Mouse (Mus musculus): ENCODE measurements around the gene L2hgdh. TPM values are rescaled to one million over a fixed set of nuclear protein-coding genes. Genes with fewer than 3 reads are reported as not detected.

The L2hgdh gene
- 0.04 and 0.05 TPM in 2 replicates for polyA plus RNA-seq (2012)

GRCm38 (mm10) chr12:69724711-69725460, at the start of gene L2hgdh, which contains the start of gene Atp5s:
TSS of gene L2hgdh (minus strand) at chr12:69724873.
TSS of gene Atp5s (plus strand) at chr12:69724950.
- Histone ChIP-seq H3K9me3 (ENCODE audit: control insufficient read depth, low read length) (peaks cover 1% of the 10 kb centered on the region), H3K36me3 (ENCODE audit: control insufficient read depth) (peaks cover 41% of the 10 kb centered on the region), H3K4me3 (replicated peaks) (peak within 1 kb of the TSS; percentile 86), H3K4me1 (ENCODE audit: control insufficient read depth) (peaks cover 39% of the 10 kb centered on the region), H3K27me3 (ENCODE audit: control insufficient read depth) (no peaks in the 10 kb centered on the region)
- TF ChIP-seq TAL1 (IDR thresholded peaks at IDR 0.05; ENCODE audit: low read length) (no peak), GATA1 (IDR thresholded peaks at IDR 0.05; ENCODE audit: low read length) (no peak)

- H3K9me3 ChIP-seq (ENCODE audit: control insufficient read depth, low read length) = peaks cover 4% of the 10 kb centered on the region
- no peaks in the 10 kb centered on the region for H3K27me3 ChIP-seq (ENCODE audit: control insufficient read depth)
- no peak overlapping the region for H3K4me3 ChIP-seq (replicated peaks)
- H3K4me1 ChIP-seq (ENCODE audit: control insufficient read depth) = peaks cover 60% of the 10 kb centered on the region
- H3K36me3 ChIP-seq (ENCODE audit: control insufficient read depth) = no peaks in the 10 kb centered on the region; the same call in 1 of the 2 replicates
- TF ChIP-seq GATA1 (IDR thresholded peaks at IDR 0.05; ENCODE audit: low read length) (no peak), TAL1 (IDR thresholded peaks at IDR 0.05; ENCODE audit: low read length) (no peak)
These were observed 44.2 kb upstream of the L2hgdh start for GRCm38 (mm10) chr12:69768841-69769240.

DNA sequence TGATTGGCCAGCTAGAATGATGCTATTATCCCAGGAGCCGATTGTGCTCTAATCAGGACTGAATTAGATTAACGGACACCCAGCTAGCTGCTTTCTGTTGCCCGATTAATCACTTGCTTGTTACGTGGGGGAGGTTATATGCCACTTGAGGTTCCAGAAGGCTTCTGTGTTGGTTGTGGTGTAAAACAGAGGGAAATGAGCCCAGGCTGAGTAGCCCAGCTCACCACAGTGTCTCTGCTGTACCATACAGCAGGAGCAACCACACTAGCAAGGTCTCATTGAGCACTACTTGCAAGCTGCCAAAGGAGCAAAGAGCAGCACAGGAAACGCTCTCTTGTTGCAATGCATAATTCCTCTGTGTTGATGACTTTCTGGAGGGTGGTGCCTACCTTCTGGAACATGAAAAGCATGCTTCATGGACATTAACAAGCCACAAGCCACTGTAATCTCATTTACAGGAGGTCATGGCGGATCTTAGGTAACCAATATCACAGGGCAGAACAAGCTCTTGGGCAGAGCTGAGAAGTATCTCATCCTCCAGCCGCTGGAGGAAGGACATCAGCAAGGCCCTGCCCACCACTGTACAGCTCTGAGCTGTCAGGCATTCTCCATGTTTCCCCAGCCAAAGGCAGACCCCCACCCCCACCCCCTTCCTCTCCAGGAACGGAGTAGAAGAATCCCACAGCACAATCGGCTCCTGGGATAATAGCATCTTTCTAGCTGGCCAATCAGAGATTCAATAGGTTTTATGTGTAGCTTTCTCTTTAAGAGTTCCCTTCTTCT, 43.0 kb upstream of the L2hgdh start:
- Histone ChIP-seq H3K4me3 (replicated peaks) (no peak overlapping the region), H3K36me3 (ENCODE audit: control insufficient read depth) (peaks cover 7% of the 10 kb centered on the region), H3K9me3 (ENCODE audit: control insufficient read depth, low read length) (peaks cover 4% of the 10 kb centered on the region), H3K27me3 (ENCODE audit: control insufficient read depth) (no peaks in the 10 kb centered on the region), H3K4me1 (ENCODE audit: control insufficient read depth) (peaks cover 66% of the 10 kb centered on the region)
- no peak for TF ChIP-seq GATA1 (IDR thresholded peaks at IDR 0.05; ENCODE audit: low read length)
- TF ChIP-seq TAL1 (IDR thresholded peaks at IDR 0.05; ENCODE audit: low read length) = no peak

DNA sequence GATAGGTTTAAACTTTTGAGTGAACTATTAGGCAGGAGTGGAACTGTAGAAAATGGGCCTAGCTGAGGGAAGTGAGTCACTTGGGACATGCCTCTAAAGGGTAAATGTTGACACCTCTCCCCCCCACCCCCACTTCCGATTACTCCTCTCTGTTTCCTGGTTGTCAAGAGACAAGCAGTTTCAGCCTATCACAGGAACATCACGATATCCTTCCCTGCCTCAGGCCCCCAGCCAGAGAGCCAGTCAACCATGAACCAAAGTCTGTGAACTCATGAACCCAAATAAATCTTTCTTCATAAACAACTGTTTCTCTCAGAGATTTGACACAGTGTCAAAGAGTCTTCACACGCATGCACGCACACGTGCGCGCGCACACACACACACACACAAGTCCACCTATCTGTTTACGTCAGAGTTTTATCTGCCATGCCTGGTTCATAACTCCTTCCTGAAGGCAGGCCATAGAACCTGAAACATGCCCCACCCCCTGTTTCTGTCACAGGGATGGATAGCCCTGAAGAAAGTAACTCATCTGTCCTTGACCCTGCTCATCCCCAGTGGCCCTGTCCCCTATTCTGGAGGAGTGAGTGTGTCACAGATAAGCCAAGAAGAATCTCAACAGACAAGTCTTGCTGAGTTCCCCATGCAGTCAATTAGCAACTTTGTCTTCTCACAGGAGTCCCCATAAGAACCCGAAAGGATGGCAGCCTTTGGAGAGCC, 41.7 kb upstream of the L2hgdh start:
- Histone ChIP-seq H3K9me3 (ENCODE audit: control insufficient read depth, low read length) (peaks cover 7% of the 10 kb centered on the region), H3K36me3 (ENCODE audit: control insufficient read depth) (peaks cover 13% of the 10 kb centered on the region), H3K4me1 (ENCODE audit: control insufficient read depth) (peaks cover 65% of the 10 kb centered on the region), H3K27me3 (ENCODE audit: control insufficient read depth) (no peaks in the 10 kb centered on the region), H3K4me3 (replicated peaks) (no peak overlapping the region)
- no peak for TF ChIP-seq TAL1 (IDR thresholded peaks at IDR 0.05; ENCODE audit: low read length)
- TF ChIP-seq GATA1 (IDR thresholded peaks at IDR 0.05; ENCODE audit: low read length) = no peak

- H3K27me3 ChIP-seq (ENCODE audit: control insufficient read depth) = no peaks in the 10 kb centered on the region
- no peak overlapping the region for H3K4me3 ChIP-seq (replicated peaks)
- H3K36me3 ChIP-seq (ENCODE audit: control insufficient read depth) = peaks cover 21% of the 10 kb centered on the region
- peaks cover 6% of the 10 kb centered on the region for H3K9me3 ChIP-seq (ENCODE audit: control insufficient read depth, low read length)
- peaks cover 70% of the 10 kb centered on the region for H3K4me1 ChIP-seq (ENCODE audit: control insufficient read depth)
- no peak for TF ChIP-seq GATA1 (IDR thresholded peaks at IDR 0.05; ENCODE audit: low read length)
- no peak for TF ChIP-seq TAL1 (IDR thresholded peaks at IDR 0.05; ENCODE audit: low read length)
These were observed 40.9 kb upstream of the L2hgdh start for GRCm38 (mm10) chr12:69765543-69765942.

DNA sequence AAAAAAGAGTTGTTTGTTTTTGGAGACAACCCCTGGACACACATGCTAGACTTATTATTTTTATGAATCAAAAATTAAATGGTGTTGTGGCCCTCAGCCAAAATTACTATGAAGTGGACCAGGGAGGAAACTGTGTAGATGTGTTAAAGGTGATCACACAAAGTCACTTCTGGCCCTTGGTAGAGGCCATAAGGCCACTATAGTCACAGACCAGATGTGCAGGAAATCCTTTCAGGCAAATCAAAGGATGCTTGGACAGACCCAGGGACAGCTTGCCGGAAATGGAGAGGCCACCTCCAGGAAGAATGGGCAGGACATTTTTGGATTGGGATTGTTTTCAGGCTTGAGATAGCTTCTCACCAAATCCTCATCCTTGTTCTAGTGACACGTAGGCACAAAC, 36.9 kb upstream of the L2hgdh start:
- Histone ChIP-seq H3K4me3 (replicated peaks) (no peak overlapping the region), H3K27me3 (ENCODE audit: control insufficient read depth) (no peaks in the 10 kb centered on the region), H3K9me3 (ENCODE audit: control insufficient read depth, low read length) (peaks cover 3% of the 10 kb centered on the region), H3K36me3 (ENCODE audit: control insufficient read depth) (peaks cover 22% of the 10 kb centered on the region), H3K4me1 (ENCODE audit: control insufficient read depth) (peaks cover 79% of the 10 kb centered on the region)
- TF ChIP-seq GATA1 (IDR thresholded peaks at IDR 0.05; ENCODE audit: low read length) (no peak), TAL1 (IDR thresholded peaks at IDR 0.05; ENCODE audit: low read length) (no peak)

GRCm38 (mm10) chr12:69760743-69761406, 36.2 kb upstream of the L2hgdh start:
- no peak for TF ChIP-seq TAL1 (IDR thresholded peaks at IDR 0.05; ENCODE audit: low read length)
- Histone ChIP-seq H3K27me3 (ENCODE audit: control insufficient read depth) (no peaks in the 10 kb centered on the region), H3K4me1 (ENCODE audit: control insufficient read depth) (peaks cover 79% of the 10 kb centered on the region), H3K36me3 (ENCODE audit: control insufficient read depth) (peaks cover 26% of the 10 kb centered on the region), H3K4me3 (replicated peaks) (no peak overlapping the region), H3K9me3 (ENCODE audit: control insufficient read depth, low read length) (peaks cover 3% of the 10 kb centered on the region)

DNA sequence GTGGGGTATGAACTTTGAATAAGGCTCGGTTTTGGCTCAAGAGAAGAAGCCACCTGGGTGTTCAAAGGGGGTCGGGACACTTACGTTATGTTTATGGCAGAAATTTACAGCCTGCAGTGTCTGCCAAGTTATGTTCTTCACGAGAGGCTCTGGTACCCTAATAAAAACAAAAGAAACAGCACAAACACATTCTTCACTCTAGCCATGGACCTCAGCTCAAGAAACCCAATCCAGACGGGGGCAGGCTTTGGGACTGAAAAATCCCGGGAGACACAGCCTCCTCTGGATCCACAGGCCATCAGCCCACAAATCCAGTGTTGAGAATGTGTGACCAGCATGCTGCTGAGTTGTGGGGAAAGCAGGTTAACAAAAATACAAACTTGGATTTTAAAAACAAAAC, 35.3 kb upstream of the L2hgdh start:
- H3K9me3 ChIP-seq (ENCODE audit: control insufficient read depth, low read length) = peaks cover 3% of the 10 kb centered on the region
- H3K36me3 ChIP-seq (ENCODE audit: control insufficient read depth) = peaks cover 28% of the 10 kb centered on the region
- no peaks in the 10 kb centered on the region for H3K27me3 ChIP-seq (ENCODE audit: control insufficient read depth)
- peaks cover 86% of the 10 kb centered on the region for H3K4me1 ChIP-seq (ENCODE audit: control insufficient read depth)
- TF ChIP-seq TAL1 (IDR thresholded peaks at IDR 0.05; ENCODE audit: low read length) (no peak), GATA1 (IDR thresholded peaks at IDR 0.05; ENCODE audit: low read length) (no peak)
- H3K4me3 ChIP-seq (replicated peaks) = peak overlapping the region; percentile 16

Data from erythroblast, embryonic 14.5 days (primary cell).